Mouse (Mus musculus): Measurements from ENCODE around the gene Kif24.
"Not testable (repeated sequence)": the region's sequence is repeated elsewhere in the genome, so short reads cannot be mapped to it uniquely, and the experiment has no call there.

Kif24 gene

DNA sequence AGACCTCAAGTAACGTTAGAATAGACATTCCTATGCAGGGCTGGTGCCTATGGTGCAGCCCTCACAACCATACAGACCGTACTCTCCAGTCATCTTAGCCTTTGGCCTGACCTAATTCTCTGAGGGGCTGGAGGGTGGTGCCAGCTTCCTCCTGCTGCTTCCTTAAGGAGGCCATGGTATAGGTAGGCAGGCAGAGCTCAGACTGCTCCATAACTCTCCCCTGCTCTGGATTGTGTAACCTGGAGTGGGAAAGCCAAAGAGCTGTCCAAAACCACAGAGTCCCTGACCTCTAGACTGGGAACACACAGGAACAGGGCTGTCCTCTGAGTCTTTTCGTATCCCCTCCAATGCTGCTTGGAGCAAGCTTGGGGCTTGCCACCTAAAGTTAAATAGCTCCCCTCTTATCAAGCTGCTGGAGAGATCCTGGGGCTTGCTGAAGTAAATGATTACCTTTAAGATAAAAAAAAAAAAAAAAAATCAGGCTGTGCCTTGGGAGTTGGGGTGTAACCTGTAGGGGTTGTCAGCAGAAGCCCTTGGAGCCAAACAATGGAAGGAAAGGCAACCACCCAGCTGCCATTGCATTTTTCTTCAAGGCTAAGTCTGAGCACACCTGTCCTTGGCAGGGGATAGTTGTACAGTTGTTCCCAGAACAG lies 28.9 kb upstream of the Kif24 start:
- DNase-seq (ENCODE audit: low spot score) = no peak

GRCm38 (mm10) chr4:41492951-41493350 lies 28.3 kb upstream of the Kif24 start:
- DNase-seq (ENCODE audit: low spot score) = no peak

GRCm38 (mm10) chr4:41481601-41482017 lies 16.9 kb upstream of the Kif24 start:
- peak; percentile 23 for DNase-seq (ENCODE audit: low spot score)

DNA sequence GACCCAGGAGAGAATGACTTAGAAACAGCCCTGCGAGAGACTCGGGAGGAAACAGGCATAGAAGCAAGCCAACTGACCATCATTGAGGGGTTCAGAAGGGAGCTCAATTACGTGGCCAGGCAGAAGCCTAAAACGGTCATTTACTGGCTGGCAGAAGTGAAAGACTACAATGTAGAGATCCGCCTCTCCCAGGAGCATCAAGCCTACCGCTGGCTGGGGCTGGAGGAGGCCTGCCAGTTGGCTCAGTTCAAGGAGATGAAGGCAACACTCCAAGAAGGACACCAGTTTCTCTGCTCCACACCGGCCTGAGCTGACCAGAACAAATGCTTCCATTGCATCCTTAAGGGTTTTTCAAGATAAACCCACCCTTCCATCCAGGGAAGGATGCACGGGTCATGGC lies 15.6 kb upstream of the Kif24 start:
- no peak for DNase-seq (ENCODE audit: low spot score)

DNA sequence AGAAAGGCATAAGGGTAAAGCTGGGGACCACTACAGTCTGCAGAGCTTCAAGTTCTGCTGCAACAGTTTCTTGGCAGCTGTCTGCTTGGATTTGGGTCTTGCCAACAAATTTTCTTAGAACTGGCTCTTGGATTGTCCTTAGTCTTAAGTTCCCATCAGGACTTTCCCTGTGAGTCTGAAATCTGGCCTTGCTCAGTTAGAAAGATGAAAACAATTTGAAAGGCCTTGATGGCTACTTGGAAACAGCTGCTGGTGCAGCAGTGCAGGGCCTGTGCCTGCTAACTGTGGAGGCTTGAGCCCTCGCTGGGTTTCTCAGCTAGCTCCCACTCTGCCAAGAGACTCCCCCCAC lies 14.7 kb upstream of the Kif24 start:
- no peak for DNase-seq (ENCODE audit: low spot score)

- DNase-seq (ENCODE audit: low spot score) = peak; percentile 21
Measured at GRCm38 (mm10) chr4:41478751-41479455, 14.2 kb upstream of the Kif24 start.

- no peak for DNase-seq (ENCODE audit: low spot score)
Measured at GRCm38 (mm10) chr4:41477648-41478160, 13.0 kb upstream of the Kif24 start.

DNA sequence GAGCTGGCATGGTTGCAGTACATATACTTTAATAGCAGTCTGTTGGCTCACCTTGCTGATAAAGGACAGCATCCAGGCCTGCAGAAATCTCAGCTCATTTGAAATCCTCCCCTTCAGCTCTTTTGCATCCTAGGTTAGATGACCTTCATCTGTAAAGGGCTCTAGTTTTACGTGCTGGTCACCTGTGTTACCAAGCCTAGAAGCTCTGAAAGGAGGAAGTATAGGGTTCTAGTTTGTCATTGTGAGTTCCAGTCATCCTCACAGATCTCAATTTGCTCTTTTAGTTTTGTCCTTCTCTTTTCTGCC lies 6.7 kb upstream of the Kif24 start:
- DNase-seq (ENCODE audit: low spot score) = no peak

GRCm38 (mm10) chr4:41470684-41471383 lies 6.1 kb upstream of the Kif24 start:
- no peak for DNase-seq (ENCODE audit: low spot score)

DNA sequence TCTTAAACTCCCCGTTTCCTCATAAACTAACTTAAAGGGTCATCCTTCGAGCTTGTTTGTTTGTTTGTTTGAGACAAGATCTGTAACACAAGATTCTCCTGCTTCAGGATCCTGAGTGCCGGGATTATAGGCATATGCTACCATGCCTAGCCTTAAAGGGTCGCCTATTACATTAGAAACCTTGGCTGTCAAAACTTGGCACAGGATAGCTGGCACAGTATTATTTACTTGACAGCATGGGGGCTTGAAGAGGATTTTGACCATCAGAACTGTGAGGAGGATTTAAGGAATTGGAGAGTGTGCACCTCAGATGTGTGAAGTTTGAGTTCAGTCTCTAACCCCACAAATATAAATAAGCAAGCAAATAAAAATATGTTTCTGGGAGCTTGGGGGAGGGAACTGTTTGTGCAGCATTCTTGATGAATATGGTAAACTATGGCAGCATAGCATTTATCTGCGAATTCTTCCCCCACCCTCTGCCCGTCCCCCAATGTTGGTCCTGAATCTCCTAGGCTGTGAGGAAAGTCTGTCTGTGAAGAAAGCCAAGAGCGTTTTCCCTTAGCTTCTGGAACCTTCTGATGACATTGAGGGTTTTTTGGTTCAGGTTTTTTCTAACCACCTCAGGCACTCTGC lies 5.5 kb upstream of the Kif24 start:
- no peak for DNase-seq (ENCODE audit: low spot score)

DNA sequence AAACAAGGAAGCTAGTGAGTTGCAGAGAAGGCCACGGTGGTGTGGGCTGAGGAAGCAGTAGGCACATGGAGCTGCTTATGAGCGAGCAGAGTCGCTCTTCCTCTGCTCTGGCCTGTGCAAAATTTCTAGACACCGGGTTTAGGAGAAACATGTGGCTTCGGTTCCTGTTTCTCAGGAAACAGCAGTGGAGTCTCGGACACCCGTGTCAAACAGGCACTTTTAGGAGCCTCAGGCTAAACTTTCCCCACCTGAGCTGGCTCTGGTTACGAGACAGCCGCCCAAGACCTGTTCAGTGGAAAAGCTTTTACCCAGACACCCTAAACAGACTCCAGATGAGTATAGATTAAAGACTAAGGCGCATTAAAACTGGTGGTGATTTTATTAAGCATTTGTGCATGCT lies 4.5 kb upstream of the Kif24 start:
- DNase-seq (ENCODE audit: low spot score) = no peak

DNA sequence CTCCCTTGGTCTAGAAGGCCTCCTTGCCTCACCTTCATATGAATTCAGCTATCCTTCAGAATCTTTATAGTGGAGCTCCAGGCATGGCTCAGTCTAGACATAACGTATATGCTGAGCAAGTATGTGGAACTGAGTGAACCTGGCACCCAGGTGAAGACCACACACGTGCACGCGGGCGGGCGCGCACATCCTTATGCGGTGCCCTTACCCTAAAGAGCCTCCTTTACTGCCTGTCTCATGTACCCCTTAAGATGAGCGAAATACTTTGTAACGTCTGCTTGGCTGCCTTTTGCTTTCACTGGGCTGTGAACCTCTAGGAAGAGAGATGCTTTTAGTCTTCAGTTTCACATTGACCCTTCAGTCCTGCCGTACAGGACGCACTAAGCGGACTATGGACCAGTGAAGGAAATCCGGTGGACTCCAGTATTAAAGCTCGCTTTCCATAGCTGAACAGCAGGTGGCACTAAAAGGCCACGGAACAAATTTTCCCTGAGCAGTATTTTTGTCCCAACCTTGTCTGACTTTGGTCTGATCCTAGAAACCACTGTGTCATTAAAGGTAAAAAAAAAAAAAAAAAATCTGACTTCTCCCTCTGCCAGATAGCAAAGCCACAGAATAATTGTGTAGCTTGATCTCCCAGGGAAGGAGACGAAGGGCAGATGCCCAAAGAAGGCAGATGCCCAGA lies 3.9 kb upstream of the Kif24 start:
- peak; percentile 64 for DNase-seq (ENCODE audit: low spot score)

DNA sequence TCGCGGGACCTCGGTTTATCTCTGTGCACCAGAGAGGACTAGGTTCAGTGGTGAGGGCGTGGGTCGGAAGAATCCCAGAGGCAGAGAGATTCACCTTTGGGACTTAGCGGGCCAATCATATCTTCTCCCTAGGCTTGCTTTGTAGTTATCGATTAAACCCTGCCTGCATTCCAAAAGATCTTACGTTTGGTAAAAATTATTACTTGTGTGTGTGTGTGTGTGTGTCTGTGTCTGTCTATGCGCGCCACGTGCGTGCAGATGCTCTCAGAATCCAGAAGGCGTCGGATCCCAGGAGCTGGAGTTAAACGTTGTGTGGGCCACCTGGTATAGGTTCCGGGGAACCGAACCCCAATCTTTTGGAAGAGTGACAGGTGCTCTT lies 589 bp upstream of the Kif24 start:
- peak; percentile 48 for DNase-seq (ENCODE audit: low spot score)

GRCm38 (mm10) chr4:41463051-41463738 lies 1.5 kb downstream of the Kif24 start:
- not testable (repeated sequence) for DNase-seq (ENCODE audit: low spot score)

DNA sequence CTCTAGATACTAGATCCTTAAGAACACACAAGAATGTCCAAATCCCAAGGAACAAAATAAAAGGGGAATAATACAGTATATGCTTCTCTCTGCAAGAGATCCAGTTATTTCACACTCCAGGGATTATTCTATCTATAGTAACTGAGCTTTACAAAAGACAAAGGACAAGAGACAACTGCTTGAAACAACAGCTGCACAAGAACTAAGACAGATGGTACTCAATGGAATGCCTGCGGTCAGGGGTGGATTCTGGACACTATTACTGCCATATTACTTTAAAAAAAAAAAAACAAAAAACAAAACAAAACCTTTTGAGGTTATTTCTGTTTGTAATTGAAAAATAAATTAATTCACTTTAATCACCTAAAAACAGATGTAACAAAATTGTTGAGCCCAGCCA lies 4.0 kb downstream of the Kif24 start:
- no peak for DNase-seq (ENCODE audit: low spot score)

DNA sequence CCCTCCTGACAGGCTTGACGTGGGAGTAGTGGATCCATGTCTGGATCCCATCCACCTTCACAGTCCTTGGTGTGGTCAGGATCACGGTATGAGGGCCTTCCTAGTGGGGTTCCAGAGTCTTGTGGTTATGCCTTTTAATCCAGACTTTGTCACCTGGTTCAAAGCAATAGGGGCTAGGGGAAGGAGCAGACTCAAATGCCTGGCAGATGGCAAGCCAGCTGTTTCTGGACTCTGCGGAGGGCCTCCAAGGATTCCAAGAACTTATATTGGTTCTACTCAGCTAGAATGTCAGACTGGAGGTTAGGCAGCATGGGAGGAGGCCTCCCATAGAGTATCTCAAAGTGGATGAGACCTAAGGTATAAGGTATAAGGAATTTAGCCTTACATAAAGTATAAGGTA lies 17.1 kb downstream of the Kif24 start:
- DNase-seq (ENCODE audit: low spot score) = no peak

DNA sequence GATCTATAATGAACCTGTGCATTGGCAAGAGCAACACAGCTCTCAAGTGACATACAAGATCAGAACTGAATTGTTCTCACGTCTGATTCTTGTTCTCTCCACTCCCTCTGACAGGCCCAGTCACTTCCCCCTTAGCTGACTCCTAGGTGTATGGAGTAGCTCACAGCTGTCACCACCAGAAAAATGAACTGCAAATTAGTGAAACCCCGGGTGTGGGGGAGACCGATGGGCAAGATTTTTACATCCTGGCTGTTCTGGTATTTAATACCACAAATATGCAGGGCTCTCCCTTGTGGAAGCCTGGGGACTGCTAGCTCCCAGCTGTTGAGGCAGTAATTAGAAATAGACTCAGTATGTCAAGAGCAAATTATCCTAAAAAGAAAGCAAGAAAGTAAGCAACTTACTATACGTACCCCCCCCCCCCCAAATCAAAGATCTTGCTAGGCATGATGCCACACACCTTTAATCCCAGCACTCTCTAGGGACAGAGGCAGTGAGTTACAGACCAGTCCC lies 21.8 kb downstream of the Kif24 start:
- no peak for DNase-seq (ENCODE audit: low spot score)

DNA sequence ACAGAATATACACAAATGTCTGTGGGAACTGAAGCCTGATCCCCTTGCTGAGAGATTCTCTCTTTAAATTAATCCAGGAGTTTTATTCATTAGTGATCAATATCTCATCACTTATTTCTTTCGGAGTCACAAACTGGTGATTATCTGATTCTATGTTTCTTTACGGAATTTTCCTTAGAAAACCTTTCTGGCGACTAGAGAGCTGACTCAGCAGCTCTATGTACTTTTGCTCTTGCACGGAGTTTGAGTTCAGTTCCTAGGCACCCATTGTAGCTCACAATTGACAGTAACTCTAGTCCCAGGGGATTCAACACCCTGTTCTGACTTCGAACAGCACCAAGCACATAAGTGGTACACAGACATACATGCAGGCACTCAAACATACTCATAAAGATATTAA lies 25.8 kb downstream of the Kif24 start:
- no peak for DNase-seq (ENCODE audit: low spot score)

GRCm38 (mm10) chr4:41416966-41417365 lies 47.7 kb downstream of the Kif24 start:
- no peak for DNase-seq (ENCODE audit: low spot score)

GRCm38 (mm10) chr4:41409341-41409740 lies 55.3 kb downstream of the Kif24 start:
- DNase-seq (ENCODE audit: low spot score) = no peak

DNA sequence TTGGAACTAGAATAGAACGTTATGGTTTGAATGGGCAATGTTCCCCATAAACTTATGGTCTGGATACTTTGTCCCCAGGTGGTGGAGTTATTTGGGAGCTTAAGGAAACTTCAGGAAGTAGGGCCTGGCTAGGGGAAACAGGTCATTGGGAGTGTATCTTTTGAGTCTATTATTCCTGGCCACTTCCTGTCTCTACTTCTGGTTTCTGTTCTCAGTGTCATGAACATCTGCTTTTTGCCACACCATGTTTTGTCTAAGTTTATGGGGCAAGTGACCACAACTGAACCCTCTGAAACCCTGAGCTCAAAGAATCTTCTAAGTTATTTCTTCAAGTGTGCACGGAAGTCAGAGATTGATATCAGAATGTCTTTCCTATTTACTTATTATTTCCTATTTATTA lies 57.3 kb downstream of the Kif24 start:
- no peak for DNase-seq (ENCODE audit: low spot score)

- no peak for DNase-seq (ENCODE audit: low spot score)
Measured at GRCm38 (mm10) chr4:41406597-41406996, 58.1 kb downstream of the Kif24 start.
